Mouse (Mus musculus): ENCODE data around the gene Ggt6. TPM values are rescaled to one million over a fixed set of nuclear protein-coding genes. Genes with fewer than 3 reads are reported as not detected.

Gene Ggt6
- total and polyA plus RNA-seq, 3 experiments = 0.04 TPM; not detected in 2

DNA sequence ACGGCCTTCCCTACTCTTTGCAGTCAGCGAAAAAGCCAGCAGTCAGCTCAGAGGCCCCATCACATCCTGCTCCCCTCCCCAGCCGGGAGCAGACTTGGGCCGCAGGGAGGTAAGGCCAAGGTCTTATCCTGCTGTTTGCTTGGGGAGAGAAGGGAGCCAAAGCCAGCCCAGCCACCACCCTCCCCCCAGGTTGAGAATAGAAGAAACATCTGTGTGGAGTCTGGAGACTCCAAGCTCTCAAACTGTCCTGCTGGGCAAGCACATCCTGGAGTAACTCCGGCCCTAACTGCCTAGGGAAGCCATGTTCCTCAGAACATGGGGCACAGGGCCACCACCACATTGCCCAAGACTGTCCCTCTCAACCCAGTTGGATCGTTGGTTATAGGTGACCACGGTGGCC is 38.7 kb upstream of the Ggt6 start:
- H3K9ac ChIP-seq (ENCODE audit: control insufficient read depth, low read depth, low read length, poor library complexity, severe bottlenecking) = no peak overlapping the region
- TF ChIP-seq KAT2A (conservative IDR thresholded peaks at IDR 0.05; ENCODE audit: low read depth, low read length) (no peak), CTCF (IDR thresholded peaks at IDR 0.05 in 2 of 3, conservative IDR thresholded peaks at IDR 0.05 in 1 of 3; ENCODE audit: control insufficient read depth in 1 of 3, insufficient read depth in 1 of 3, low read depth in 2 of 3, low read length in 3 of 3, poor library complexity in 1 of 3, severe bottlenecking in 1 of 3) (no peak), MEF2A (IDR thresholded peaks at IDR 0.05; ENCODE audit: extremely low read depth, insufficient replicate concordance, low read depth, low read length, poor library complexity, severe bottlenecking) (no peak)
- no peak overlapping the region for H3K4me3 ChIP-seq (ENCODE audit: control insufficient read depth in 1 of 2, insufficient read depth in 1 of 2, low read depth in 2 of 2, low read length in 2 of 2)
- H3K27ac ChIP-seq (ENCODE audit: control insufficient read depth, low read depth, low read length) = no peak overlapping the region
- no peak for DNase-seq (ENCODE audit: low read depth, low spot score)
- no peaks in the 10 kb centered on the region for H3K27me3 ChIP-seq (ENCODE audit: control insufficient read depth in 1 of 2, insufficient read depth in 2 of 2, low read length in 2 of 2)
- H3K9me3 ChIP-seq (replicated peaks; ENCODE audit: insufficient read depth, low read length) = no peaks in the 10 kb centered on the region
- peaks cover 12 to 26% of the 10 kb centered on the region in 2 experiments for H3K4me1 ChIP-seq (ENCODE audit: control insufficient read depth in 1 of 2, insufficient read depth in 2 of 2, low read length in 2 of 2)
- no peaks in the 10 kb centered on the region for H3K79me2 ChIP-seq (ENCODE audit: control insufficient read depth, insufficient read depth, low read length, poor library complexity)
- H3K36me3 ChIP-seq (ENCODE audit: control insufficient read depth in 1 of 2, insufficient read depth in 2 of 2, low read length in 2 of 2) = peaks cover 0 to 17% of the 10 kb centered on the region in 2 experiments; a peak in 2 of 4 replicates

DNA sequence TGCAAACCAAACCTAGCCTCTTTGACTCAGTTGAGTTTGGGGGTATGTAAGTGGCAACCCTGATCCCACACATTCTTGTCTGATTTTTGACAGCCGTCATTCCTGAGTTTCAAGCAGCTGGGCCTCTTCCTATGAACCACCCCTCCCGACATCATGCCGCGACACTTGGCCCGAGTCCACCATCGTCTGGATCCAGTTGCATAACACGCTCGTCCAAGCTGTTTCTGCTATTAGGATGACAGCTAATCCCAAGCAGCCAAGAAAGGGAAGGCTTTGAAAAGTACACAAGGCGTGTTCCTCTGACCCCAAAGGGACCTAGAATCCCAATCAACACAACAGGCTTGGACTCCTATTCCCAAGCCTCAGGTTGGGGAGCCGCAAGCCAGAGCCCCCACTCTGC is 38.3 kb upstream of the Ggt6 start:
- no peaks in the 10 kb centered on the region for H3K9me3 ChIP-seq (replicated peaks; ENCODE audit: insufficient read depth, low read length)
- no peaks in the 10 kb centered on the region for H3K79me2 ChIP-seq (ENCODE audit: control insufficient read depth, insufficient read depth, low read length, poor library complexity)
- H3K36me3 ChIP-seq (ENCODE audit: control insufficient read depth in 1 of 2, insufficient read depth in 2 of 2, low read length in 2 of 2) = peaks cover 0 to 17% of the 10 kb centered on the region in 2 experiments; a peak in 2 of 4 replicates
- no peak overlapping the region for H3K4me3 ChIP-seq (ENCODE audit: control insufficient read depth in 1 of 2, insufficient read depth in 1 of 2, low read depth in 2 of 2, low read length in 2 of 2)
- no peak overlapping the region for H3K9ac ChIP-seq (ENCODE audit: control insufficient read depth, low read depth, low read length, poor library complexity, severe bottlenecking)
- H3K4me1 ChIP-seq (ENCODE audit: control insufficient read depth in 1 of 2, insufficient read depth in 2 of 2, low read length in 2 of 2) = peaks cover 12 to 24% of the 10 kb centered on the region in 2 experiments
- H3K27ac ChIP-seq (ENCODE audit: control insufficient read depth, low read depth, low read length) = no peak overlapping the region
- no peak for TF ChIP-seq MAX (IDR thresholded peaks at IDR 0.05; ENCODE audit: low read length)
- no peak for TF ChIP-seq ZKSCAN1 (IDR thresholded peaks at IDR 0.05; ENCODE audit: low read depth, low read length)
- no peak for TF ChIP-seq JUND (IDR thresholded peaks at IDR 0.05; ENCODE audit: low read depth, low read length)
- TF ChIP-seq TCF12 (IDR thresholded peaks at IDR 0.05; ENCODE audit: low read depth, low read length) = no peak
- no peak for TF ChIP-seq TBP (IDR thresholded peaks at IDR 0.05; ENCODE audit: low read depth, low read length)
- TF ChIP-seq POLR2A (IDR thresholded peaks at IDR 0.05; ENCODE audit: control insufficient read depth in 1 of 2, insufficient read depth in 1 of 2, low read depth in 1 of 2, low read length in 2 of 2, poor library complexity in 1 of 2) = no peak
- TF ChIP-seq POLR2AphosphoS5 (IDR thresholded peaks at IDR 0.05; ENCODE audit: borderline replicate concordance, low read depth, low read length) = no peak
- no peak for TF ChIP-seq MYC (IDR thresholded peaks at IDR 0.05; ENCODE audit: low read depth, low read length)
- no peak for TF ChIP-seq ETS1 (IDR thresholded peaks at IDR 0.05; ENCODE audit: low read depth, low read length)
- TF ChIP-seq BHLHE40 (IDR thresholded peaks at IDR 0.05; ENCODE audit: borderline replicate concordance, low read depth, low read length) = no peak
- TF ChIP-seq POLR2AphosphoS2 (IDR thresholded peaks at IDR 0.05; ENCODE audit: low read length) = no peak
- TF ChIP-seq NELFE (IDR thresholded peaks at IDR 0.05; ENCODE audit: low read depth, low read length) = no peak
- TF ChIP-seq NRF1 (IDR thresholded peaks at IDR 0.05; ENCODE audit: insufficient read depth, low read depth, low read length, poor library complexity, severe bottlenecking) = no peak
- TF ChIP-seq GATA1 (IDR thresholded peaks at IDR 0.05; ENCODE audit: low read depth, low read length) = no peak
- TF ChIP-seq RAD21 (IDR thresholded peaks at IDR 0.05; ENCODE audit: low read depth, low read length) = no peak
- no peaks in the 10 kb centered on the region for H3K27me3 ChIP-seq (ENCODE audit: control insufficient read depth in 1 of 2, insufficient read depth in 2 of 2, low read length in 2 of 2)
- DNase-seq (ENCODE audit: low read depth, low spot score) = no peak

All from MEL (cell line).